Mouse (Mus musculus): Measurements from ENCODE around the gene Alg14.

DNA sequence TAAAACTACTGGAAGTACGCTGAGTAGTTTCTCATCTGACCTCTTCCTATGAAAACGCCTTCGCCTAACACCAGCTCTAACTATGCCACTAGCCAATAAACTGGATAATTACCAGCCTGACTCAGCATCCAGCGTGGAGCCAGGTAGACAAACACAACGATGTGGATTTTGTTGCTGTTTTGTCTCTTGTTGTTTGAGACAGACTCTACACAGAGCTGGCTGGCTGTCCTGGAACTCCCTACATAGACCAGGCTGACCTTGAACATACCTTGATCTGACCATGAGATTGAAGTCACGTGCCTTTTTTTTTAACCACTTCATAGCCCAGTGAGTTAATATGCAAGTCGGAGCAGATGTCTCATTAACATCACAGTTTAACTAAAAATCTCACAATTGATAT lies 36.1 kb upstream of the Alg14 start:
- TF ChIP-seq CTCF (IDR thresholded peaks at IDR 0.05; ENCODE audit: low read depth, low read length) (no peak), POLR2A (IDR thresholded peaks at IDR 0.05; ENCODE audit: borderline replicate concordance, low read depth, low read length) (no peak)
